Mouse (Mus musculus) CH12.LX (cell line): ENCODE data around the gene Mctp1. TPM values are rescaled to one million over a fixed set of nuclear protein-coding genes. Genes with fewer than 3 reads are reported as not detected.

ENCODE experiments used
- DNase-seq: peaks from one replicate; pipeline ENCODE4 v3.0.0-alpha.2; 2013; ENCODE audit errors: extremely low read depth
- H3K27ac ChIP-seq: 2 replicates; pipeline ENCODE4 v1.5.1; 2012; ENCODE audit warnings: low read depth, mild to moderate bottlenecking, control low read depth, moderate library complexity; ENCODE audit not compliant: insufficient read depth
- H3K27me3 ChIP-seq: replicated peaks from 2 replicates; pipeline ENCODE3; 2012; ENCODE audit warnings: inconsistent platforms
- H3K36me3 ChIP-seq, 2 experiments: replicated peaks in 1 of 2; 2 replicates each; pipeline versions ENCODE3 to v1.6.1; 2012; ENCODE audit warnings: inconsistent platforms in 1 of 2, low read length in 1 of 2, mild to moderate bottlenecking in 1 of 2, mixed read lengths in 1 of 2, moderate library complexity in 1 of 2; ENCODE audit not compliant: control insufficient read depth in 1 of 2, insufficient read depth in 1 of 2
- H3K4me1 ChIP-seq, 2 experiments: 2 replicates each; pipeline ENCODE4 v1.6.1; 2012; ENCODE audit warnings: inconsistent platforms in 1 of 2, moderate library complexity in 1 of 2; ENCODE audit not compliant: insufficient read depth in 2 of 2, control insufficient read depth in 1 of 2
- H3K4me2 ChIP-seq: 2 replicates; pipeline ENCODE4 v1.6.1; 2012; ENCODE audit warnings: low read depth, mild to moderate bottlenecking, control low read depth; ENCODE audit not compliant: poor library complexity, insufficient read depth, severe bottlenecking
- H3K4me3 ChIP-seq, 3 experiments: fragments of 150-350 bp in 1 of 3; sonication (generic) in 1 of 3; replicated peaks in 1 of 3; 2 replicates each; pipeline versions ENCODE3 to v1.5.1; 2011 to 2012; ENCODE audit warnings: low read depth in 2 of 3, low read length in 2 of 3, mild to moderate bottlenecking in 2 of 3, moderate library complexity in 2 of 3, control low read depth in 1 of 3, improper control_type of control experiment in 1 of 3, inconsistent platforms in 1 of 3, mixed read lengths in 1 of 3; ENCODE audit not compliant: poor library complexity in 1 of 3
- H3K79me2 ChIP-seq: replicated peaks from 2 replicates; pipeline ENCODE4 v1.6.1; 2012; ENCODE audit warnings: mild to moderate bottlenecking, moderate library complexity; ENCODE audit not compliant: control insufficient read depth, poor library complexity, insufficient read depth, severe bottlenecking; ENCODE audit errors: extremely low read depth
- H3K9ac ChIP-seq: 2 replicates; pipeline ENCODE4 v1.6.1; 2012; ENCODE audit warnings: low read depth, mild to moderate bottlenecking, control low read depth, moderate library complexity; ENCODE audit not compliant: insufficient read depth
- H3K9me3 ChIP-seq: replicated peaks from 2 replicates; pipeline ENCODE3; 2012; ENCODE audit warnings: low read length, inconsistent platforms, mixed read lengths
- BHLHE40 ChIP-seq: IDR thresholded peaks from 2 replicates; pipeline ENCODE4 v1.6.1; 2011; ENCODE audit warnings: mild to moderate bottlenecking, low read depth, low read length, improper control_type of control experiment
- CTCF ChIP-seq, 2 experiments: IDR thresholded peaks in 1 of 2; conservative IDR thresholded peaks in 1 of 2; 2 replicates each; pipeline ENCODE4 v1.5.1; 2011 to 2012; ENCODE audit warnings: low read depth in 2 of 2, low read length in 2 of 2, improper control_type of control experiment in 1 of 2, inconsistent platforms in 1 of 2, mild to moderate bottlenecking in 1 of 2, moderate library complexity in 1 of 2
- E2F4 ChIP-seq: IDR thresholded peaks from 2 replicates; pipeline ENCODE4 v1.6.1; 2011; ENCODE audit warnings: low read depth, low read length, improper control_type of control experiment; ENCODE audit not compliant: insufficient replicate concordance
- JUN ChIP-seq: IDR thresholded peaks from 2 replicates; pipeline ENCODE4 v1.6.1; 2011; ENCODE audit warnings: low read depth, mild to moderate bottlenecking, low read length, improper control_type of control experiment, moderate library complexity; ENCODE audit not compliant: insufficient read depth
- JUND ChIP-seq: conservative IDR thresholded peaks from 2 replicates; pipeline ENCODE4 v1.6.1; 2011; ENCODE audit warnings: low read depth, low read length, improper control_type of control experiment
- KAT2A ChIP-seq: IDR thresholded peaks from 2 replicates; pipeline ENCODE4 v1.6.1; 2012; ENCODE audit warnings: low read length, improper control_type of control experiment, inconsistent platforms; ENCODE audit not compliant: insufficient replicate concordance
- MAZ ChIP-seq: IDR thresholded peaks from 2 replicates; pipeline ENCODE4 v1.6.1; 2012; ENCODE audit warnings: low read depth, mild to moderate bottlenecking, inconsistent platforms, low read length, improper control_type of control experiment, moderate library complexity
- MXI1 ChIP-seq: IDR thresholded peaks from 2 replicates; pipeline ENCODE4 v1.6.1; 2011; ENCODE audit warnings: mild to moderate bottlenecking, low read depth, low read length, improper control_type of control experiment
- MYC ChIP-seq: IDR thresholded peaks from 2 replicates; pipeline ENCODE4 v1.6.1; 2011; ENCODE audit warnings: low read depth, mild to moderate bottlenecking, improper control_type of control experiment, low read length
- NELFE ChIP-seq: IDR thresholded peaks from 2 replicates; pipeline ENCODE4 v1.6.1; 2011; ENCODE audit warnings: low read depth, low read length, improper control_type of control experiment
- NRF1 ChIP-seq: IDR thresholded peaks from 2 replicates; pipeline ENCODE4 v1.6.1; 2014; ENCODE audit warnings: low read depth, mild to moderate bottlenecking, inconsistent platforms, low read length, improper control_type of control experiment, moderate library complexity
- PAX5 ChIP-seq: IDR thresholded peaks from 2 replicates; pipeline ENCODE4 v1.6.1; 2012; ENCODE audit warnings: low read length, inconsistent platforms, mixed read lengths
- RAD21 ChIP-seq: IDR thresholded peaks from 2 replicates; pipeline ENCODE4 v1.6.1; 2011; ENCODE audit warnings: low read depth, mild to moderate bottlenecking, low read length, improper control_type of control experiment, moderate library complexity
- SIN3A ChIP-seq: IDR thresholded peaks from 2 replicates; pipeline ENCODE4 v1.6.1; 2012; ENCODE audit warnings: low read length, improper control_type of control experiment, inconsistent platforms
- TBP ChIP-seq: conservative IDR thresholded peaks from 2 replicates; pipeline ENCODE4 v1.6.1; 2011; ENCODE audit warnings: low read depth, low read length, improper control_type of control experiment
- TCF12 ChIP-seq: IDR thresholded peaks from 2 replicates; pipeline ENCODE4 v1.6.1; 2014; ENCODE audit warnings: low read depth, mild to moderate bottlenecking, inconsistent platforms, low read length, improper control_type of control experiment
- USF1 ChIP-seq: IDR thresholded peaks from 2 replicates; pipeline ENCODE4 v1.6.1; 2014; ENCODE audit warnings: low read depth, mild to moderate bottlenecking, inconsistent platforms, low read length, improper control_type of control experiment
- USF2 ChIP-seq: conservative IDR thresholded peaks from 2 replicates; pipeline ENCODE4 v1.6.1; 2011; ENCODE audit warnings: low read depth, low read length, improper control_type of control experiment
- ZC3H11A ChIP-seq: IDR thresholded peaks from 2 replicates; pipeline ENCODE4 v1.6.1; 2012; ENCODE audit warnings: low read depth, mild to moderate bottlenecking, inconsistent platforms, low read length, improper control_type of control experiment
- ZKSCAN1 ChIP-seq: IDR thresholded peaks from 2 replicates; pipeline ENCODE4 v1.6.1; 2012; ENCODE audit warnings: low read depth, inconsistent platforms, low read length, improper control_type of control experiment, borderline replicate concordance
- ZNF384 ChIP-seq: IDR thresholded peaks from 2 replicates; pipeline ENCODE4 v1.6.1; 2012; ENCODE audit warnings: low read depth, low read length, improper control_type of control experiment, inconsistent platforms
- dilution Hi-C: fragments of 300-500 bp; cut with MboI; formaldehyde crosslinking; loops from 2 replicates; pipeline ENCODE4 v1.14.3; 2020; ENCODE audit warnings: low sequenced_read_pairs; ENCODE audit not compliant: extremely low pct_unique_long_range_greater_than_20kb, extremely low pct_ligation_motif_present
- in situ Hi-C: fragments of 300-500 bp; cut with MboI; formaldehyde crosslinking; loops from 3 replicates; pipeline ENCODE4 v1.14.3; 2019; ENCODE audit warnings: low sequenced_read_pairs, low pct_ligation_motif_present, low pct_unique_long_range_greater_than_20kb, mixed read lengths
- polyA plus RNA-seq: library from polyadenylated mRNA; unstranded; fragments of >175 nt; gene quantifications from 2 replicates; pipeline ENCODE4 v1.2.1, GENCODE M21; 2012; ENCODE audit warnings: low read depth; ENCODE audit not compliant: insufficient read length
- total RNA-seq, 2 experiments: library from RNA; depleted of rRNA; stranded (reverse); fragments of 300-350 nt in 1 of 2; fragments of >200 nt in 1 of 2; gene quantifications; 2 replicates each; pipeline ENCODE4 v1.2.3; 2012 to 2014

Mctp1 gene
- total and polyA plus RNA-seq, 3 experiments = 3.0 to 5.3 (median 3.7) TPM

DNA sequence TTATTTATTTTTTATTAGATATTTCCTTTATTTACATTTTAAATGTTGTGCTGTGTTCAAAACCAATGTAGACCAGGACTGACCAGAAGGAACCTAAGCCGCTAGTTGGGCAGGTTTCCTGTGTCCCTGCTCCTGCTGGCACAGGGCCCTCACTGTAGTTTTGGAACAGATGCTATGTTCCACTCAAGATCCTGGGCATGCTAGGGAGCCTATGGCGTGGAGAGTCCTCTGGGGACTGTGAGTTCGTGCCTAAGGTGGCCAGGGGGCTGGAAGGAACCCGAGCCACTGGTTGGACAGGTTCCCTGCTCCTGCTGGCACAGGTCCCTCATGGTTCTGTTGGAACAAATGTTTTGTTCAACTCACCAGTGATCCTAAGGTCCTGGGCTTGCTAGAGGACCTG is 35.8 kb downstream of the Mctp1 start:
- Histone ChIP-seq H3K9me3 (no peaks in the 10 kb centered on the region), H3K4me2 (no peak overlapping the region), H3K36me3 (no peaks in the 10 kb centered on the region), H3K4me3 (no peak overlapping the region), H3K9ac (no peak overlapping the region), H3K27ac (no peak overlapping the region), H3K79me2 (no peaks in the 10 kb centered on the region), H3K4me1 (no peaks in the 10 kb centered on the region), H3K27me3 (no peaks in the 10 kb centered on the region)
- TF ChIP-seq RAD21 (no peak), TCF12 (no peak), NELFE (no peak)
- dilution Hi-C loops (no loop called here), in situ Hi-C loops (loop anchor here (25.0 kb wide), 1 partner anchor 208 kb away; no protein-coding TSS in a partner anchor)
- DNase-seq = no peak

DNA sequence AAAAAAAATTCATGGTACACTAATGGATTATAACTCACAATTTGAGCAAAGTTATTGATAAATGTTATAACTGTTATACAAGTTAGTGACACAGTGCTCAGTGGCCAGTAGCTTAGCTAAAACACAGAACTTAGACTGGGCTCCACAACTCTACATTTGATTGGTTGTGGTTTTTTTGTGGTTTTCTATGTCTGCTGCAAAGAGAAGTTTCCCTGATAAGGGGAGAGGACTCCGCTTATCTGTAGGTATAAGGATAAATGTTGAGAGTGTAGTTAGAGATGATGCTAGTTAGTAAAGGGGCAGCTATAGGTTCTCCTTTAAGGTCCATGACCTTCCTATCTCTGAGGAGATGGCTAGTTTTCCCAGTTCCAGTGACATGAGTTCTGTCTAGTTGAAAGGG is 36.7 kb downstream of the Mctp1 start:
- no peaks in the 10 kb centered on the region for H3K27me3 ChIP-seq
- DNase-seq = no peak
- H3K36me3 ChIP-seq = no peaks in the 10 kb centered on the region
- H3K4me2 ChIP-seq = no peak overlapping the region
- H3K27ac ChIP-seq = no peak overlapping the region
- H3K9me3 ChIP-seq = no peaks in the 10 kb centered on the region
- TF ChIP-seq USF1 (no peak), ZNF384 (no peak), MAZ (no peak), NRF1 (no peak), CTCF (conservative IDR thresholded peaks at IDR 0.05 in 1 of 2, IDR thresholded peaks at IDR 0.05 in 1 of 2; ENCODE audit: low read depth in 2 of 2, low read length in 2 of 2) (no peak), SIN3A (no peak), ZKSCAN1 (no peak), JUND (no peak), TBP (no peak), MXI1 (no peak), MYC (no peak), JUN (no peak), RAD21 (no peak), USF2 (no peak), E2F4 (no peak), PAX5 (no peak), BHLHE40 (no peak), ZC3H11A (no peak), KAT2A (no peak), NELFE (no peak)
- H3K9ac ChIP-seq = no peak overlapping the region
- H3K4me1 ChIP-seq = no peaks in the 10 kb centered on the region
- in situ Hi-C loops (loop anchor here (25.0 kb wide), 1 partner anchor 209 kb away; no protein-coding TSS in a partner anchor), dilution Hi-C loops (no loop called here)
- H3K79me2 ChIP-seq = no peaks in the 10 kb centered on the region
- no peak overlapping the region for H3K4me3 ChIP-seq
